Mouse (Mus musculus) stomach, postnatal 0 days (tissue): ENCODE measurements at regions not wholly inside any gene's neighbourhood (a gene's known extent, or its start where the extent isn't known, plus 50 kb on each side); places are given as distances from the start of the nearest gene placed in this dataset.

Experiments used
- ATAC-seq: fragments of 200-750 bp; cut with Nextera tagmentation; 2 replicates; pipeline ENCODE4 v1.8.0; 2017; ENCODE audit not compliant: low FRiP score, low TSS enrichment
- DNase-seq: peaks from one replicate; pipeline ENCODE4 v3.0.0-alpha.2; 2016; ENCODE audit warnings: low spot score
- H3K27ac ChIP-seq: fragments of 300-500 bp; sonication (generic); replicated peaks from 2 replicates; pipeline ENCODE4 v1.5.1; 2014; ENCODE audit warnings: mild to moderate bottlenecking, control low read depth
- H3K27me3 ChIP-seq: fragments of 300-500 bp; sonication (generic); 2 replicates; pipeline ENCODE4 v1.6.1; 2014; ENCODE audit warnings: low read length; ENCODE audit not compliant: control insufficient read depth, insufficient read depth
- H3K36me3 ChIP-seq: fragments of 300-500 bp; sonication (generic); 2 replicates; pipeline ENCODE4 v1.6.1; 2014; ENCODE audit warnings: low read length, mixed read lengths; ENCODE audit not compliant: control insufficient read depth, insufficient read depth
- H3K4me1 ChIP-seq: fragments of 300-500 bp; sonication (generic); replicated peaks from 2 replicates; pipeline ENCODE4 v1.6.1; 2014; ENCODE audit warnings: antibody characterized with exemption; ENCODE audit not compliant: control insufficient read depth, insufficient read depth
- H3K4me2 ChIP-seq: fragments of 300-500 bp; sonication (generic); replicated peaks from 2 replicates; pipeline ENCODE4 v1.6.1; 2014; ENCODE audit warnings: low read depth, mild to moderate bottlenecking, control low read depth, moderate library complexity
- H3K4me3 ChIP-seq: fragments of 300-500 bp; sonication (generic); 2 replicates; pipeline ENCODE4 v1.5.1; 2014; ENCODE audit warnings: low read depth, low read length, control low read depth
- H3K9ac ChIP-seq: fragments of 300-500 bp; sonication (generic); 2 replicates; pipeline ENCODE4 v1.6.1; 2014; ENCODE audit warnings: mild to moderate bottlenecking, low read length, control low read depth, mixed read lengths
- H3K9me3 ChIP-seq: fragments of 300-500 bp; sonication (generic); 2 replicates; pipeline ENCODE4 v1.6.1; 2016; ENCODE audit warnings: low read length; ENCODE audit not compliant: control insufficient read depth
- CTCF ChIP-seq: IDR thresholded peaks from 2 replicates; pipeline ENCODE4 v1.5.1; 2016; ENCODE audit warnings: antibody characterized with exemption, low read depth, mild to moderate bottlenecking, moderate library complexity
- EP300 ChIP-seq: optimal IDR thresholded peaks from 2 replicates; pipeline ENCODE3; 2016; ENCODE audit warnings: antibody characterized with exemption
- WGBS: fragments of 180-500 bp; shearing (Covaris S2); extraction: QIAGEN DNeasy Blood & Tissue Kit; methylation state at CpG from one replicate; pipeline ENCODE4 v1.1.7; 2014; 5-methylcytosine and 5-hydroxymethylcytosine counted together

- TF ChIP-seq EP300 (no peak), CTCF (no peak)
- H3K27me3 ChIP-seq = no peaks in the 10 kb centered on the region
- no peak overlapping the region for H3K4me3 ChIP-seq
- H3K9ac ChIP-seq = no peak overlapping the region
- H3K9me3 ChIP-seq = no peaks in the 10 kb centered on the region
- H3K4me1 ChIP-seq = no peaks in the 10 kb centered on the region
- H3K36me3 ChIP-seq = no peaks in the 10 kb centered on the region
- H3K27ac ChIP-seq = no peak overlapping the region
- no peak overlapping the region for H3K4me2 ChIP-seq
- 52% methylated on average over 4 of the region's 4 CpGs for WGBS
- ATAC-seq = no peak
- DNase-seq = no peak
Measured at GRCm38 (mm10) chr6:99844775-99845507, 118.7 kb upstream of the Prok2 start.

GRCm38 (mm10) chr6:99843507-99843906, 117.3 kb upstream of the Prok2 start:
- no peak for ATAC-seq
- no peak overlapping the region for H3K4me3 ChIP-seq
- H3K9me3 ChIP-seq = no peaks in the 10 kb centered on the region
- H3K36me3 ChIP-seq = no peaks in the 10 kb centered on the region
- no peak overlapping the region for H3K4me2 ChIP-seq
- H3K4me1 ChIP-seq = no peaks in the 10 kb centered on the region
- WGBS = 57% methylated on average over 3 of the region's 3 CpGs
- H3K9ac ChIP-seq = no peak overlapping the region
- H3K27me3 ChIP-seq = no peaks in the 10 kb centered on the region
- DNase-seq = no peak
- TF ChIP-seq EP300 (no peak), CTCF (no peak)
- no peak overlapping the region for H3K27ac ChIP-seq

- H3K9ac ChIP-seq = no peak overlapping the region
- ATAC-seq = no peak
- no peak overlapping the region for H3K4me2 ChIP-seq
- no peak for TF ChIP-seq CTCF
- TF ChIP-seq EP300 = no peak
- no peaks in the 10 kb centered on the region for H3K9me3 ChIP-seq
- H3K27me3 ChIP-seq = no peaks in the 10 kb centered on the region
- DNase-seq = no peak
- H3K4me1 ChIP-seq = no peaks in the 10 kb centered on the region
- no peaks in the 10 kb centered on the region for H3K36me3 ChIP-seq
- H3K4me3 ChIP-seq = no peak overlapping the region
- no peak overlapping the region for H3K27ac ChIP-seq
Measured at GRCm38 (mm10) chr6:99842723-99843122, 116.5 kb upstream of the Prok2 start.

- DNase-seq (no peak), ATAC-seq (no peak)
- no peak overlapping the region for H3K4me2 ChIP-seq
- TF ChIP-seq CTCF (no peak), EP300 (no peak)
- no peaks in the 10 kb centered on the region for H3K36me3 ChIP-seq
- no peak overlapping the region for H3K4me3 ChIP-seq
- no peak overlapping the region for H3K9ac ChIP-seq
- no peaks in the 10 kb centered on the region for H3K9me3 ChIP-seq
- no peaks in the 10 kb centered on the region for H3K4me1 ChIP-seq
- H3K27me3 ChIP-seq = no peaks in the 10 kb centered on the region
- 86% methylated on average over 6 of the region's 6 CpGs for WGBS
- no peak overlapping the region for H3K27ac ChIP-seq
Measured at GRCm38 (mm10) chr6:99840823-99841222, 114.6 kb upstream of the Prok2 start.

- Histone ChIP-seq H3K27ac (no peak overlapping the region), H3K4me2 (no peak overlapping the region), H3K4me3 (no peak overlapping the region), H3K27me3 (no peaks in the 10 kb centered on the region), H3K4me1 (no peaks in the 10 kb centered on the region), H3K9me3 (no peaks in the 10 kb centered on the region), H3K9ac (no peak overlapping the region), H3K36me3 (no peaks in the 10 kb centered on the region)
- WGBS = 27% methylated on average over 3 of the region's 3 CpGs
- DNase-seq = no peak
- no peak for TF ChIP-seq CTCF
- TF ChIP-seq EP300 = no peak
- no peak for ATAC-seq
Measured at GRCm38 (mm10) chr6:99833323-99833722, 107.1 kb upstream of the Prok2 start.

- Histone ChIP-seq H3K27ac (no peak overlapping the region), H3K4me1 (no peaks in the 10 kb centered on the region), H3K36me3 (no peaks in the 10 kb centered on the region), H3K9me3 (no peaks in the 10 kb centered on the region), H3K27me3 (no peaks in the 10 kb centered on the region), H3K4me3 (no peak overlapping the region), H3K9ac (no peak overlapping the region), H3K4me2 (no peak overlapping the region)
- WGBS = 86% methylated on average over 5 of the region's 5 CpGs
- TF ChIP-seq EP300 = no peak
- TF ChIP-seq CTCF = no peak
- ATAC-seq = no peak
- DNase-seq = no peak
Measured at GRCm38 (mm10) chr6:99827625-99828024, 101.4 kb upstream of the Prok2 start.
